Mouse (Mus musculus): ENCODE measurements at regions not wholly inside any gene's neighbourhood (a gene's known extent, or its start where the extent isn't known, plus 50 kb on each side); places are given as distances from the start of the nearest gene placed in this dataset.

DNA sequence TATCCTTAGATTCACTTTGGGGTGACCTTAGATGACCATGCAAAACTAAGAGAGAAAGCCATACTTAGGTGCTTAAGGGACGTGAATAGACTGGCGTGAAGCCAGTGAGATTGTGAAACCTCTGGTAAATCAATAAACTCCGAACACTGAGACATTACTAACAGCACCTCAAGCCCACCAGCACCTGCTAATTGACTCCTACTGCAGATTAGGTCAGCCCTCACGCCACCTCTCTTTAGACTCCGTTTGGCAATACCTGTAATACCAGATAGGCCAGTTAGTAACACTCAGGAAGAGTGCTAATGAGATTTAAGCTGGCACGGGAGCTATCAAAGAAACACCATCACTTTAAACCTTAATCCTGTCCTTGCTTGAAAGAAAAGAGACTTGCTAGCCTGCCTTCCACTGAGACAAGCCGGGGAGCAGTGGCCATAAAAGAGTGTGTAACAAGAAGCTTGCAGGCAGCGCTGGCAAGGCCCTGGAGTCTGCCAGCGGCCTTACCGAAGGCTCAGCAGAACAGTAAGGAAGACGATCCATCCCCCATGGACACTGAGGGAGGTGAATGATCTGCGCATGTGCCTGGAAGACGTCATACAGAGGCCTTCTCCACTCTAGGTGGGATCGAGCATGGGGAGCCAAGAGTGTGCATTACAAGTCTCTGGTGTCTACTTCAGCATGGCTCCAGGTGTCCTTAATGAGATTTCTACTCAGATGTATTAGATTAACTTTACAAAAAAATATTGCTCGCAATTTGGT, 124.0 kb upstream of the Dyrk2 start:
- Histone ChIP-seq H3K9me3 (no peaks in the 10 kb centered on the region), H3K9ac (no peak overlapping the region), H3K27me3 (no peaks in the 10 kb centered on the region), H3K4me2 (replicated peaks) (no peak overlapping the region), H3K4me3 (no peak overlapping the region), H3K36me3 (no peaks in the 10 kb centered on the region), H3K27ac (no peak overlapping the region), H3K4me1 (0 out of 2 replicates have a peak, but pooled peaks cover 4% of the 10 kb centered on the region)
- WGBS, result 58% methylated on average over 15 of the region's 15 CpGs
- no peak for ATAC-seq (ENCODE audit: insufficient number of reproducible peaks, insufficient read depth, low FRiP score, low TSS enrichment)

DNA sequence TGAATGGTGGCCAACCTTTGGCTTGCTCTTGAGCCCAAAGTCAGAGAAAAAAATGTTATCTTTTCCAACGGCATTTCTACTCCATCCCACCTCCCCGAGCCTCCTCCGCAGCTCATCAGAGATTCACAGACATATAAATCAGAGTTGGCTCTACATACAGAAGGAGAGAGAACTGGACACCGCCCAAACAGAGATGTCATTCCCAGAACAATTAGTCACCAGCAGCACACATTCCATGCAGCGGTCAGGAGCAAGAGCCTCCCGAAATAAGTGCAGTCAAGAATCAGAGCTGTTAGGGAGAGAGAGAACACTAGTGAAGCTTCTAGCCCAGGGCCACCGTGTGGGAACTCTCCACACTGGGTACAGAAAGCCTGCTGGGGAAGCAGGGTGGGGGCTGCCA, 121.2 kb upstream of the Dyrk2 start:
- Histone ChIP-seq H3K9me3 (no peaks in the 10 kb centered on the region), H3K4me1 (0 out of 2 replicates have a peak, but pooled peaks cover 4% of the 10 kb centered on the region), H3K4me3 (no peak overlapping the region), H3K27me3 (no peaks in the 10 kb centered on the region), H3K36me3 (no peaks in the 10 kb centered on the region), H3K9ac (no peak overlapping the region), H3K4me2 (replicated peaks) (no peak overlapping the region), H3K27ac (no peak overlapping the region)
- 80% methylated on average over 7 of the region's 7 CpGs for WGBS
- ATAC-seq (ENCODE audit: insufficient number of reproducible peaks, insufficient read depth, low FRiP score, low TSS enrichment), result no peak

DNA sequence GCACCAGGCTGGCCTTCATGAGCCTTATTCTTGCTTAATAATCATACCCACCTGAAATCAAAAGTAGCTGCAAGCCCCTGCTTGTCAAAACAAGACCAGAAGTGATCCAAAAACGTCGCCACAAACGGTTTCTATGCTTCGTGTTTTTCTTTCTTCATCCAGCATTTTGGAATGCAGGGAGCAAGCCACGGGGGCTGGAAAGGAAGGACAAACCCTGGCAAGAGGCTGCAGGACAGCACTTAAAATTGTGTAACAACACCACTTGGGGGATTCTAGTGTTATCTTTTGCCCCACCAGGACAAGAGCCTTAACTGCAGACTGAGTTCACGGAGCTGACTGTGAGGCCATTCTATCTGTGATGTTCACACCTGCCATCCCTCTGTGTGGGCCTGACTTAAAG, 120.5 kb upstream of the Dyrk2 start:
- no peak overlapping the region for H3K9ac ChIP-seq
- H3K4me1 ChIP-seq, result 0 out of 2 replicates have a peak, but pooled peaks cover 4% of the 10 kb centered on the region
- H3K36me3 ChIP-seq, result no peaks in the 10 kb centered on the region
- H3K4me2 ChIP-seq (replicated peaks), result no peak overlapping the region
- ATAC-seq (ENCODE audit: insufficient number of reproducible peaks, insufficient read depth, low FRiP score, low TSS enrichment), result no peak
- no peak overlapping the region for H3K4me3 ChIP-seq
- H3K27ac ChIP-seq, result no peak overlapping the region
- no peaks in the 10 kb centered on the region for H3K9me3 ChIP-seq
- 77% methylated on average over 6 of the region's 6 CpGs for WGBS
- H3K27me3 ChIP-seq, result no peaks in the 10 kb centered on the region

DNA sequence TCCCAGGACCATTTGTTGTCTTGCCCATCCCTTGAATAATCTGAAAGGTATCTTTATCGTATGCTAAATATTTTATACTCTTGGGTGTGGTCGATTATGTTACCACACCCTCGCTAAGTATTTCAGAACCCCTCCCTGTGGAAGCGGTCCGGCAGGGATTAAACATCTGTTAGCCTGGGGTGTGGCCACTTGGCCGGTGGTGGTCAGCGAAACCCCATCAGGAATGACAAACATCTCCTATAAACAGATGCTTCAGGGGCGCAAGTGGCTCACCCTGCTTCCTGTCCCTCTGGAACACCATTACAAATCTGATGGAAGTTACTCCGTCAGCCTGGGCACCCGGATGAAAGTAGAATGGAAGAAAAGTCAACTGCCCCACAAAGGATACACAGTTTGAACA, 119.8 kb upstream of the Dyrk2 start:
- WGBS, result 81% methylated on average over 10 of the region's 10 CpGs
- no peak overlapping the region for H3K9ac ChIP-seq
- 0 out of 2 replicates have a peak, but pooled peaks cover 4% of the 10 kb centered on the region for H3K4me1 ChIP-seq
- H3K9me3 ChIP-seq, result no peaks in the 10 kb centered on the region
- H3K4me3 ChIP-seq, result no peak overlapping the region
- no peak for ATAC-seq (ENCODE audit: insufficient number of reproducible peaks, insufficient read depth, low FRiP score, low TSS enrichment)
- no peak overlapping the region for H3K27ac ChIP-seq
- no peaks in the 10 kb centered on the region for H3K27me3 ChIP-seq
- no peak overlapping the region for H3K4me2 ChIP-seq (replicated peaks)
- H3K36me3 ChIP-seq, result no peaks in the 10 kb centered on the region

DNA sequence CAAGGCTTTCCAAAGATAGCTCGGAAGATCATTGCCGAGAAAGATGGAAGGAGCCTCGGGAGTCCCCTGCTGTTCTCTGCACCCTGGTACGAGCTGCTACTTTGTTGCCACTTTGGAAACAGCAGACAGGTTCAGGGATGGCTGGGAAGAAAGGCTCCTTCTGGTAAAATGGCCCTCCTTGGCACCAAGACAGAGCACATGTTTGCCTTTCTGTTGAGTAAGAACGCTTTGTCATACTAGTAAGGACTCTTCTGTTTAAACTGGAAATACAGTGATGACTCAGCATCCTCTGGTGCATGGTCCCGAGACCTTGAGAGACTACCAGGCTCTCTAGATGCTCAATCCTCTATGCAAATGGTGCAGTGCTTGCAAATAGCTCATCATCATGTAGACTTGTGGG, 118.2 kb upstream of the Dyrk2 start:
- H3K9me3 ChIP-seq, result no peaks in the 10 kb centered on the region
- no peak overlapping the region for H3K9ac ChIP-seq
- ATAC-seq (ENCODE audit: insufficient number of reproducible peaks, insufficient read depth, low FRiP score, low TSS enrichment), result no peak
- no peaks in the 10 kb centered on the region for H3K4me1 ChIP-seq
- 90% methylated on average over 6 of the region's 6 CpGs for WGBS
- no peaks in the 10 kb centered on the region for H3K36me3 ChIP-seq
- no peaks in the 10 kb centered on the region for H3K27me3 ChIP-seq
- H3K27ac ChIP-seq, result no peak overlapping the region
- H3K4me2 ChIP-seq (replicated peaks), result no peak overlapping the region
- no peak overlapping the region for H3K4me3 ChIP-seq

DNA sequence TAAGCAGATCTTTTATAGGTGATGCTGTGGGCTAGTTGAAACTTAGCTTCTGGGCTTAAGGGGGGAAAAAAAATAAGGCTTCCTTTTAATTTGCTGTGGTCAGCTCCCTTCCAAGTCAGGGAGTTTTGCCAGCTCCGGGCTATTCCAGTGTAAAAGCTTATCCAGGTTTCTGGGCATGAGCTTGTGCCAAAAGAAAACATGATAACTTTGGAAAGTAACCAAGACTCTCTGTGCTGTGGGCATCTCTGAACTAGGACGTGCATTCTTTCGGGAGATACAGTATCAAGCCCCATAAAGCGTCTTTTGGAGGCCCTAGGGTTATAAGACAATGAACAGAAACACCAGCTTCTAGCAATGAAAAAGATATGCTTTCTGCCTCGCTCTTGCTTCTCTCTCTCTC, 114.6 kb upstream of the Dyrk2 start:
- Histone ChIP-seq H3K36me3 (no peaks in the 10 kb centered on the region), H3K9ac (no peak overlapping the region), H3K9me3 (no peaks in the 10 kb centered on the region), H3K4me2 (replicated peaks) (no peak overlapping the region), H3K27me3 (no peaks in the 10 kb centered on the region), H3K4me3 (no peak overlapping the region), H3K4me1 (0 out of 2 replicates have a peak, but pooled peaks cover under 1% of the 10 kb centered on the region), H3K27ac (no peak overlapping the region)
- no peak for ATAC-seq (ENCODE audit: insufficient number of reproducible peaks, insufficient read depth, low FRiP score, low TSS enrichment)
- WGBS, result 83% methylated on average over 5 of the region's 5 CpGs

DNA sequence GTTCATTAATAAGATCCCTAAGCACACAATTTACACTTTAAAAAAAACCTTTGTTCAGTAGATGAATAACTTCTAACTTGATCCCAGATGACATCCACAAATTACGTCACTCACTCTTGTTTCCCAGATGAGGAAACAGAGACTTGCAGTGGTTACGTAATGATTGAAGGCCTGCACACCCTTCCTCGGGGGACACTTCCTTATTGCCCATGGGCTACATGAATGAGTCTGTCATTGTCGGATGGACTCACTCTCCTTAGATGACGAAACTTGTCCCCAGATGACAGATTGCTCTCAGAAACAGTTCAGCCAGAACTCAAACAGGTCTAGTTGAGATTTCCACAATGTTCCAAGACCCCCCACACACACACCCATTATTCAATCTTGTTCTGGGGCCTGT, 111.4 kb upstream of the Dyrk2 start:
- Histone ChIP-seq H3K4me3 (no peak overlapping the region), H3K9ac (no peak overlapping the region), H3K4me1 (0 out of 2 replicates have a peak, but pooled peaks cover 6% of the 10 kb centered on the region), H3K9me3 (no peaks in the 10 kb centered on the region), H3K36me3 (no peaks in the 10 kb centered on the region), H3K27ac (no peak overlapping the region), H3K4me2 (replicated peaks) (no peak overlapping the region), H3K27me3 (peaks cover 4% of the 10 kb centered on the region; the same call in 1 of the 2 replicates)
- WGBS, result 73% methylated on average over 5 of the region's 5 CpGs
- no peak for ATAC-seq (ENCODE audit: insufficient number of reproducible peaks, insufficient read depth, low FRiP score, low TSS enrichment)

DNA sequence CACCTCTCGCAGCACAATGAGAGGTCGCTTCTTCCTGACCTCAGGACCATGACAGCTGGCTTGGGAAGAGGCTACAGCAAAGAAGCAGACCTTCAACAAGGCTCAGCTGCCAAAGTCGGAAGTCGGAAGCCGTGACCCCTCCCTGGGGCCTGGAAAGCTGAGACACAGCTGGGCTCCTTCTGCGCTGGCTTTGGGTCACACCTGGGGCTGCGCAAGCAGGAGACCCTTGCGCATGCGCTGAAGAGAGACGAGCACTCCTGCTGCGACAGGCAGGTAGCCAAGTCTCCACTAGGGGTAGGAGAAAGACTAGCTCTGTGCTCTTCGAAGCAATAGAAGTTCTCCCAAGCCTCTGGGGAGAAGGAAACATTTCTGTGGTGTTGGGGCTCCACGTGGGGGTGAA, 109.3 kb upstream of the Dyrk2 start:
- ATAC-seq (ENCODE audit: insufficient number of reproducible peaks, insufficient read depth, low FRiP score, low TSS enrichment), result no peak
- H3K4me2 ChIP-seq (replicated peaks), result no peak overlapping the region
- no peak overlapping the region for H3K9ac ChIP-seq
- WGBS, result 40% methylated on average over 13 of the region's 13 CpGs
- peaks cover 4% of the 10 kb centered on the region; the same call in 1 of the 2 replicates for H3K27me3 ChIP-seq
- no peaks in the 10 kb centered on the region for H3K36me3 ChIP-seq
- H3K9me3 ChIP-seq, result no peaks in the 10 kb centered on the region
- 0 out of 2 replicates have a peak, but pooled peaks cover 10% of the 10 kb centered on the region for H3K4me1 ChIP-seq
- no peak overlapping the region for H3K27ac ChIP-seq
- no peak overlapping the region for H3K4me3 ChIP-seq

DNA sequence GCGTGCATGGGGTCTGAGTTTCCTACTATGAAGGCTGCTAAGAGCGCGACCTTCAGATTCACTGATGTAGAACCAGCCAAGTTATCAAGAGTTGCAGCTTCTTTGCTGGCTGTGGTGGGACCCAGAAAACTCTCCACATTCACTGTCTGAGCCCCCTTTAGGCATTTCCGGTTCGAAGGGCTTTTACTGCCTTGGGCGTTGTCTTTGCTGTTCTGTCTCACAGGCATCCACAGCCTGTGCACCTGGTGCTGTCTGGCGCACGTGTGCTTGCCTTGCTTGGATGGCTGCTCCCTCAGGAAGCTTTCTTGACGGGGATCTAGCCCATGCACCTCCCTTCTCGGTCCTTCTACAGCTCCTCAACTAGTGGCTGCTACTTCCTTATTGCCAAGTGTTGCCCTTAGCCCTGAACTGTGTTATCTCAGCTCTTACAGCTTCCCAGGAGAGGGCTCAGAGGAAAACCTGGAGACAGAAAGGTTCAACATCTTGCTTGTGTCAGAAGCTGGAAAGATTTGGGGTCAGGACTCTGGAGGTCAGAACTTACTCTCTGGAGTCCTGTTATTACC, 108.3 kb upstream of the Dyrk2 start:
- Histone ChIP-seq H3K4me1 (0 out of 2 replicates have a peak, but pooled peaks cover 10% of the 10 kb centered on the region), H3K27ac (no peak overlapping the region), H3K4me3 (no peak overlapping the region), H3K9me3 (no peaks in the 10 kb centered on the region), H3K9ac (no peak overlapping the region), H3K27me3 (peaks cover 4% of the 10 kb centered on the region; the same call in 1 of the 2 replicates), H3K4me2 (replicated peaks) (no peak overlapping the region), H3K36me3 (no peaks in the 10 kb centered on the region)
- no peak for ATAC-seq (ENCODE audit: insufficient number of reproducible peaks, insufficient read depth, low FRiP score, low TSS enrichment)
- WGBS, result 69% methylated on average over 10 of the region's 10 CpGs

DNA sequence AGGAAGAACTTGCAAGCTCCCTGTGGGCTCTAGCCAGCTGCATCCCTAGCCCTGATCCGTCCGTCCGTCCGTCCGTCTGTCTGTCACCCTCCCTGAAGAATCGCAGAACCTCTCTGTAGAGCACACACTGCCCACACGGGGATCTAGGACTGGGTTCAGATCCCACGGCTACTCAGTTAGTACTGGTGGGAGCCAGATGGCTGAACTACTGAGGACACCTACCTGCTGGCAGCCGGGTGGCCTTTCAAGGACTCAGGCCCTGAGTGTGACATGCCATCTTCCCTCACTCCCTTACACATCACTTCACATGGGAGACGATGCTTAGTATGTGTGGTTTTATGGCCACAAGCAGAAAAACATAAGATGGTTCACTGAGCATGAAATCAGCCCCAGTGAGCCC, 106.4 kb upstream of the Dyrk2 start:
- WGBS, result 84% methylated on average over 10 of the region's 10 CpGs
- H3K9me3 ChIP-seq, result no peaks in the 10 kb centered on the region
- no peaks in the 10 kb centered on the region for H3K36me3 ChIP-seq
- H3K27ac ChIP-seq, result no peak overlapping the region
- no peak overlapping the region for H3K4me2 ChIP-seq (replicated peaks)
- peaks cover 4% of the 10 kb centered on the region; the same call in 1 of the 2 replicates for H3K27me3 ChIP-seq
- H3K4me1 ChIP-seq, result 0 out of 2 replicates have a peak, but pooled peaks cover 10% of the 10 kb centered on the region
- no peak for ATAC-seq (ENCODE audit: insufficient number of reproducible peaks, insufficient read depth, low FRiP score, low TSS enrichment)
- no peak overlapping the region for H3K4me3 ChIP-seq
- no peak overlapping the region for H3K9ac ChIP-seq

DNA sequence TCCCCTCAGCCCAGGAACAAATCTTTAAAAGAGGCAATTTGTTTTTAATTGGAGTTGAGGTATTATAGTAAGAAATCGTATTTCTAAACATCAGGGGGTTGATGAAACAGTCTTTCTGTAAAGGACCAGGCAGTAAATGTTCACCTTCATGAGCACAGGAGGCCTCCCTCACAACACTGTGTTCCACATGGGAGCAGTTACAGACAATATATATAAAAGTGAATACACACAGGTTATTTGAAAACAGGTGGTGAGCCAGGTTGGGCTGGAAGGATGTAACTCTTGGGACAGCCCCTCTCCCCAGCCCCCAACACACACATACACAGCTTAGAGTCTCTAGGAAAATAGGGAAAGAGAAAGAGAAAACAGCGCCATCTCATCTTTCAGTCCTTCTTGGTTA, 105.8 kb upstream of the Dyrk2 start:
- 86% methylated on average over 2 of the region's 2 CpGs for WGBS

DNA sequence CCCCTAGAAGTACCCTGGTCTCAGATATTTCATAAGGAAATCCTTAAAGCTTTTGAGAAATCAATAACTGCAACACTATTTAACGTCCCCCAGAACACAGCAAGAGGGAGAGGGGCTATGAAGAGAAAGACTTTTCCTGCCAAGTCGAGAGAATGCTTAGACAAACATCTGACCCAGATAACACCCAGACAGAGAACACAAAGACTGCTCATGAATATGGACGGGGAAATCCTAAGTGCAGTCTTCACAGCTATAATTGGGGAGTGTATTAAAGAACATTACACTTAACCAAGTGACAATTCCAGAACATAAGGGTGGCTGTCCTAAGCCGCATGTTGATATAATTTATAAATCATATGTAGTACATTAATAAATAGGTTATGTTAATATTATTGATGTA, 103.3 kb upstream of the Dyrk2 start:
- Histone ChIP-seq H3K9me3 (no peaks in the 10 kb centered on the region), H3K4me2 (replicated peaks) (no peak overlapping the region), H3K4me3 (no peak overlapping the region), H3K4me1 (0 out of 2 replicates have a peak, but pooled peaks cover 4% of the 10 kb centered on the region), H3K27ac (no peak overlapping the region), H3K9ac (no peak overlapping the region), H3K27me3 (peaks cover 2% of the 10 kb centered on the region; the same call in 1 of the 2 replicates), H3K36me3 (no peaks in the 10 kb centered on the region)
- WGBS, result 75% methylated on average over 4 of the region's 4 CpGs
- no peak for ATAC-seq (ENCODE audit: insufficient number of reproducible peaks, insufficient read depth, low FRiP score, low TSS enrichment)

More for the DNA sequence above, 105.8 kb upstream of the Dyrk2 start:
- Histone ChIP-seq H3K36me3 (no peaks in the 10 kb centered on the region), H3K4me1 (0 out of 2 replicates have a peak, but pooled peaks cover 10% of the 10 kb centered on the region), H3K27me3 (peaks cover 4% of the 10 kb centered on the region; the same call in 1 of the 2 replicates), H3K4me3 (no peak overlapping the region), H3K9ac (no peak overlapping the region), H3K27ac (no peak overlapping the region), H3K9me3 (no peaks in the 10 kb centered on the region), H3K4me2 (replicated peaks) (no peak overlapping the region)
- no peak for ATAC-seq (ENCODE audit: insufficient number of reproducible peaks, insufficient read depth, low FRiP score, low TSS enrichment)

Measured in embryonic facial prominence, embryonic 12.5 days (tissue).